Mouse (Mus musculus) cerebellum, postnatal 36 days (tissue): ENCODE results near the gene Kri1.
A peak's percentile ranks its signal among the peaks of the same experiment; 100 is the strongest.
"Not testable (repeated sequence)": the region's sequence is repeated elsewhere in the genome, so short reads cannot be mapped to it uniquely, and the experiment has no call there.

ENCODE experiments used
- DNase-seq, 2 experiments: peaks; one replicate each; pipeline ENCODE4 v3.0.0; 2021 to 2022; ENCODE audit warnings: mixed read lengths in 2 of 2

Gene Kri1

GRCm38 (mm10) chr9:21287571-21288402 lies at the start of gene Kri1:
TSS of gene Kri1 (minus strand) at chr9:21287969.
- DNase-seq = peak; percentile 95 to 97

DNA sequence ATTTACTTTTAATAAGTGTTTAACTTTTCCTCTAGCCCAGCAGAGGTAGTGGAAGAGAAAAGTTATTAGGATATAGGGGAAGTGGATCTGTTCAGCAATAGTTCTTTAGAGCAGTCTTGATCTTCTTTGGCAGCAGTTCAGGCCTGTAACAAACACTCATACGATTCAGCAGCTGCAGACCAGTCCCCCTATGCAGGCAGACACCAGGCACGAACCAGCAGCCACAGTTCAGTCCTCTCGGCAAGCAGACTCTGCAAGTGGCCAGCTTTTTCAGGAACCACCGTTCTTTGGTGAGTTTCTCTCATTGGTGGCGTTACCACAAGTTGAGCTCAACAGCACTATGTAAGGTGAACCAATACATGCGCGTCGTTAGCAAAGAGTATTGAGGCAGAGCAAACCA lies 48.7 kb upstream of the Kri1 start:
- DNase-seq = no peak

DNA sequence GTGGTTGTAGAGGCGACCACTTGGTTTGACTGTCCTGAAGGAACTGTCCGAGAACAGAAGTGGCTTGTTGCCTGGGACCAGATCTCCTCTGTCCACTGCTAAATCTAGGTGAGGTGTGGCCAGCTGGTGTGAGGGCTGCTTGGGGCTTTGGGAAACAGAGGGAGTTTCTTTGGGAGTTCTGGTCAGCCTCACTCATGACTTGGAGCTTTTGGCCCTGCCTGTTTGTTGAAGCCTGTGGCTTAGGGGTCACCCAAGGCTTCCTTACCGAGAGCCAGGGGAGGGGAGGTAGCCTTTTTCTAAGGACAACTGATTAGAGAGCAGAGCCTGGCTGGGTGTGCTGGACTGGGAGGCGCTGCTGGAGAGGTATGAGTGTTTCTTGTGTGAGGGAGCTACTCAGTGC lies 47.6 kb upstream of the Kri1 start:
- no peak for DNase-seq

GRCm38 (mm10) chr9:21334747-21335146 lies 47.0 kb upstream of the Kri1 start:
- no peak for DNase-seq

- no peak for DNase-seq
Measured at GRCm38 (mm10) chr9:21333523-21333922, 45.8 kb upstream of the Kri1 start.

GRCm38 (mm10) chr9:21332161-21333061 lies 44.6 kb upstream of the Kri1 start:
- no peak for DNase-seq

- DNase-seq = no peak
Measured at GRCm38 (mm10) chr9:21331365-21332140, 43.8 kb upstream of the Kri1 start.

GRCm38 (mm10) chr9:21329699-21330289 lies 42.0 kb upstream of the Kri1 start:
- no peak for DNase-seq

GRCm38 (mm10) chr9:21329041-21329440 lies 41.3 kb upstream of the Kri1 start:
- no peak for DNase-seq

DNA sequence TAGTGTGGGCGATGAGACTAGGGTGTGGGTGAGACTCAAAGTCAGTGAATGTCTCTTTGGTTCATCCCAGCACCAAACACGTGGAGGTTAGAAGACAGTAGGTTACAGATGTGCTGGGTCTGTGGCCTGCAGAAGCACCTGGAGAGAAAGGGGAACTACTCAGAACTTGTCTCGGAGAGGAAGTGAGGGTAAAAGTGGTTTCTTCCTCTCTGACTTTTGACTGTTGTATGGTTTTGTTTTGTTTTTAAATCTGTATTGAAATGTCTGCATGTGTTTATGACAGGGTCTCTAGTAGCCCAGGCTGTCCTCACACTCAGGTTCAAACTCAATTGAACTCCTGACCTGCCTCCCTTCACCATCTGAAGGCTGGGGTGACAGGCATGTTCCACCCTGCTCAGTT lies 40.3 kb upstream of the Kri1 start:
- no peak for DNase-seq

DNA sequence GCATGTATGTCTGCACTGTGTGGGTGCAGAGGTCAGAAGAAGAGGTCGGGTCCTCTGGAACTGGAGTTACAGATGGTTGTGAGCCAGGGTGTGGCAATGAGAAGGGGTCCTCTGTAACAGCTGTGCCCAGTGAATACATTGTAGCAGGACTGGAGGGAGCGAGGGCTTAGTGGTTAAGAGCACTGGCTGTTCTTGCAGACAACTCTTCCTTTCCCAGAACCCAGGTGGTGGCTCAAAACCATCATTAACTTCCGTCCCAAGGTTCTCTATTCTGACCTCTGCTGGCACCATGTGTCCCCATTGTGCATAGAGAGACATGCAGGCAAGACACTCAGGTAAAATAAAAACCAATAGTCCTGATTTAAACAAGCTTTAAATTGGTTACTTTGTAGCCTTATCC lies 39.8 kb upstream of the Kri1 start:
- DNase-seq = no peak

GRCm38 (mm10) chr9:21324269-21324668 lies 36.5 kb upstream of the Kri1 start:
- peak; percentile 23 to 25 for DNase-seq

DNA sequence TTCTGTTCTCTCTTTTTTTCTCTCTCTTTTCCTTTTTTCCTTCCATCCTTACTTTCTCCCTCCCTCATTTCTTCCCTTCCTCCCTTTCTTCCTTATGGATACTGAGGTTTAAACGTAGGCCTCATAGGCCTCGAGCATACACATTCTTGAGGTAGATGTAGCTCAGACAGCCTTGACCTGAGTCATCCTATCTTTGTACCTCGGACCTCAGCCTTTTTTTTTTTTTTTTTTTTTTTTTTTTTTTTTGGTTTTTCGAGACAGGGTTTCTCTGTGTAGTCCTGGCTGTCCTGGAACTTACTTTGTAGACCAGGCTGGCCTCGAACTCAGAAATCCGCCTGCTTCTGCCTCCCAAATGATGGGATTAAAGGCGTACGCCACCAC lies 35.1 kb upstream of the Kri1 start:
- DNase-seq = not testable (repeated sequence)

- DNase-seq = no peak
Measured at GRCm38 (mm10) chr9:21322211-21322916, 34.6 kb upstream of the Kri1 start.

DNA sequence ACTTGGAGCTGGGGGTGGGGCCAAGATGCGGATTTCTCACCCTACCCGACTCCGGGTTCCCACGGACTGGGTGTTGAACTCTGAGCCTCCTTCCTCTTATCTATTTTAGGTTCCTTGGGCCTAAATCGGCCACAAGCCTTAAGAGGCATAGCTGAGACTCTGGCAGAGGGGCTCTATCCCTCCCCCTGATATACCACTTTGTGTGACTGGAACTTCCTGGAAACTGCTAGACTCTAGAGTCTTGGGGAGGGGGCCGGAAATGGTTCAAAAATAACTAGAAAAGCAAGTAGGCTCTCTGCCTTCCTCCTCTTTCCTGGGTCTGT lies 33.7 kb upstream of the Kri1 start:
- no peak for DNase-seq

DNA sequence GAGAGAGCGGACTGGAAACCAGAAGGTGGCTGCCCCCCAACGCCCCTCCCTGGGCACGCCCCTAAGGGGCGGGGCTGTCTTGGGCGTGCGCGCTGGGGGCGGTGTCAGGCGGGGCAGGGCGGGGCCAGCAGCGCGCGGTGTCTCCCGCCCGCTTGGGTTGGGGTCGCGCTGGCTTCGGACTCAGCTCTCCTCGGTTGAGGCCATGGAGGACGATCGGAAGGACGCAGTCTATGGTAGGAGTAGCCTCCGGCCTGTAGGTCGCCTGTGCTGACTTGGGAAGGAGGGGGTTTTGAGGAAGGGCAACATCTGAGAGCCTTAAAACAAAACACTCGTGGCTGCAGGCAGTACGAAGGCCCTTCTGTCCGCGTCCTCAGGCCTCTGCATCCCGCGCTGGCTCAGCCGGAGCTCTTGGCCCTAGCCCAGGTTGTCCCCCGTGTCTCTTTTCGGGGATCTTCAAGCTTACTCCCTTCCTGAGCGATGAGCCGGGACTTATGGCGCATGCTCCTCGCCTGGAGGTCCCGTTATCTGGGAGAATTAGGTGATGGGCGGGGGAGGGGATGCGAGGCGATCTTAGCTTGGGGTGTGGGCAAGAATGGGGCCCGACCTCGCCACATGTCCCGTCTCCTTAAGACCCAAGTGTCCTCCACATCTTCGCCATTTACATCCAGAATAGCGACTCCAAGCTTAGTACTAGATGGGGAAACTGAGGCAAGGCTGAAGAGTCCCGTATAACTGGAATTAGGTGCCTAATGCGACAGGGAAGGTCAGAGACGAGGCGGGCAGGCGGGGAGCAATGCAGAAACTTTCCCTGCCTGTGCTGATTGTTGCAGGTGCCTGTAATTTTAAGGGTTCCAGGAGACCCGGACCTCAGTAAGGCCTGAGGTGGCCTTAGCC lies 33.1 kb upstream of the Kri1 start, which contains the start of gene Slc44a2:
TSS of gene Slc44a2 (plus strand) at position 80 of the 894 bp plus-strand sequence.
- peak; percentile 73 to 84 for DNase-seq

DNA sequence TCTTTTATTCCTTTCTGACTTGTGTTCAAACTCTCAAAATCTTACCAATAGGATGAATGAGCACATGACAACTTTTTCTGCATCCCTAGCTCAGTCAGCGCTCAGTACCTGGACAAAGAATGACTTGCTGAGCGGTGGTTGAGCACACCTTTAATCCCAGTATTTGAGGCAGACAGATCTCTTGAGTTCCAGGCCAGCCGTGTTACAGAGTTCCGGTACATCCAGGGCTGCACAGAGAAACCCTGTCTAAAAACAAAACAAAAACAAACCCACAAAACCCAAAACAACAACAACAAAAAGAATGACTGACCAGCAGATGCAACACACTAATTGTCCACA lies 32.5 kb upstream of the Kri1 start:
- DNase-seq = no peak

DNA sequence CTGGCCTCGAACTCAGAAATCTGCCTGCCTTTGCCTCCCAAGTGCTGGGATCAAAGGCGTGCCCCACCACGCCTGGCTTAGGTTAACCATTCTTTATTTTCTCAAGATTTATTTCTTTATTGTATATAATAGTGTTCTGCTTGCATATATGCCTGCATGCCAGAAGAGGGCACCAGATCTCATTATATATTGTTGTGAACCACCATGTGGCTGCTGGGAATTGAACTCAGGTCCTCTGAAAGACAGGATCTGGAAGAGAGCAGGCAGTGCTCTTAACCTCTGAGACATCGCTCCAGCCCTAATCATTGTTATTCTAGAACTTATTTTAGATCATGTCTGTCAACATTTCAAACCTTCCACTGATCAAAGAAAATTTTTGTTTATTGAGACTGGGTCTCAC lies 31.7 kb upstream of the Kri1 start:
- DNase-seq = no peak

DNA sequence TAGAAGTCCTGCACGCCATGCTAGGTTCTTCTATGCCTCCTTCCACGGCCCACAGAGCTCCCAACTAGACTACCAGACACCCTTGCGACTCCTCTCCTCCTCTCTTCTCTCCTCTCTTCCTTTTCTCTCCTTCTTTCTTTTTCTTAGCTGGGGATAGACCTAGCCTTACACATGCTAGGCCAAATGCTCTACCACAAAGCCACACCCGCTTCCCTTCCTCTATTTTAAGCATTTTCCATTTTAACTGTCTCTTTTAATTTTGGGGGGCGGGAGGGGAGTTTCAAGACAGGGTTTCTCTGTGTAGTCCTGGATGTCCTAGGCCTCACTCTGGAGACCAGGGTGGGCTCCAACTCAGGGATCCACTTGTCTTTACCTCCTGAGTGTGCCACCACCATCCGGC lies 31.0 kb upstream of the Kri1 start:
- no peak for DNase-seq

- DNase-seq = no peak
Measured at GRCm38 (mm10) chr9:21316696-21317095, 28.9 kb upstream of the Kri1 start.

DNA sequence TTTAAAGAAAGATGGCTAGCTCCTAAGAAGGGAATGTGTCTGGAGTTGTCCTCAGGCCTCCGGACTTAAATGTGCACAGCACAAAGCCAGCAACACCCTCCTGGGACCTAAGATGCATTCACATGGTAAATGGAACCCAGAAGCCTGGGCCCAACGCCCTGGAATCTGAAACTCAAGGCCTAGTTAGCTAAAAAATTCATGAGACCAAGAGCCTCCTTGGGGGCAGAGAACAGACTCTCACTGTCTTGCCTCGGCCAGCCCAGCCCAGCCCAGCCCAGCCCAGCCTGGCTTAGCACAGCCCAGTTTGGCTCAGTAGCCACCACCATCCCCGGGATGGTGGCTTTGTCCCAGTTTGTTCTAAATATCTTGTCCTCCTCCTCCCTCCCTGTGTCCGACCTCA lies 27.7 kb upstream of the Kri1 start:
- no peak for DNase-seq
